Comparison of ENCODE assay signal across 30 mouse cellular contexts in genomic region chr7:110242290-110242581, GRCm38 (mm10). TPM values are rescaled to one million over a fixed set of nuclear protein-coding genes. Genes with fewer than 3 reads are reported as not detected.
DNase-seq lines count a peak whose midpoint lies in the region; ATAC-seq and TF ChIP-seq lines count a peak whose summit lies in the region.
"Had no signal": no experiment of that assay in that cellular context is flagged by ENCODE, and none has a peak within 500 bp of the region (broad histone marks: within the 10 kb centered on the region; RNA-seq: fewer than 3 reads in every experiment).

No protein-coding gene starts in this region.

- no peak for TF ChIP-seq POLR2A in spleen, adult 2 months (IDR thresholded peaks at IDR 0.05; ENCODE audit: low read depth, low read length)

- H3K9me3 ChIP-seq in hindbrain, embryonic 12.5 days (replicated peaks), result no peaks in the 10 kb centered on the region
- H3K9me3 ChIP-seq: embryonic facial prominence, embryonic 10.5 days; embryonic facial prominence, embryonic 13.5 days; forebrain, embryonic 12.5 days; forebrain, embryonic 15.5 days; heart, embryonic 10.5 days; heart, embryonic 13.5 days; hindbrain, embryonic 13.5 days had no signal

- no peaks in the 10 kb centered on the region for H3K27me3 ChIP-seq in spleen, adult 2 months (ENCODE audit: control insufficient read depth, insufficient read depth, low read length)
- no peaks in the 10 kb centered on the region for H3K27me3 ChIP-seq in hindbrain, embryonic 12.5 days
- H3K27me3 ChIP-seq: embryonic facial prominence, embryonic 13.5 days; forebrain, embryonic 12.5 days; forebrain, embryonic 15.5 days; heart, embryonic 13.5 days; hindbrain, embryonic 13.5 days had no signal

- H3K4me2 ChIP-seq in hindbrain, embryonic 12.5 days (replicated peaks), result no peak overlapping the region
- H3K4me2 ChIP-seq: embryonic facial prominence, embryonic 13.5 days; forebrain, embryonic 12.5 days; forebrain, embryonic 15.5 days; heart, embryonic 13.5 days; hindbrain, embryonic 13.5 days had no signal

- no peak for TF ChIP-seq CTCF in spleen, adult 2 months (IDR thresholded peaks at IDR 0.05; ENCODE audit: extremely low read depth, insufficient read depth, insufficient read length, insufficient replicate concordance)

- ATAC-seq in megakaryocyte progenitor cell, adult 5-6 weeks (replicated peaks; ENCODE audit: poor library complexity), result peak; percentile 28; the same call in 1 of the 2 replicates
- ATAC-seq in hindbrain, embryonic 12.5 days (ENCODE audit: low FRiP score), result no peak
- ATAC-seq: activated CD4-positive, CD25-positive, alpha-beta regulatory T cell, adult 4 months; forebrain, embryonic 15.5 days; hindbrain, embryonic 16.5 days; intestine, embryonic 16.5 days had no signal

- H3K9ac ChIP-seq in hindbrain, embryonic 12.5 days, result no peak overlapping the region
- H3K9ac ChIP-seq: embryonic facial prominence, embryonic 13.5 days; forebrain, embryonic 12.5 days; forebrain, embryonic 15.5 days; heart, embryonic 13.5 days; hindbrain, embryonic 13.5 days had no signal

- no peak overlapping the region for H3K4me3 ChIP-seq in spleen, adult 2 months (ENCODE audit: extremely low read depth, insufficient read depth, insufficient read length)
- H3K4me3 ChIP-seq in hindbrain, embryonic 12.5 days, result no peak overlapping the region
- H3K4me3 ChIP-seq: embryonic facial prominence, embryonic 10.5 days; embryonic facial prominence, embryonic 13.5 days; erythroblast, embryonic 14.5 days; forebrain, embryonic 12.5 days; forebrain, embryonic 15.5 days; heart, adult 2 months; heart, embryonic 10.5 days; heart, embryonic 13.5 days; hindbrain, embryonic 13.5 days had no signal

- 40% methylated on average over 5 of the region's 5 CpGs for WGBS in spleen, adult 2 months
- 95% methylated on average over 5 of the region's 5 CpGs for WGBS in hindbrain, embryonic 12.5 days

- H3K36me3 ChIP-seq in spleen, adult 2 months (ENCODE audit: control insufficient read depth, insufficient read depth, low read length), result peaks cover 11% of the 10 kb centered on the region
- H3K36me3 ChIP-seq in hindbrain, embryonic 12.5 days, result no peaks in the 10 kb centered on the region
- H3K36me3 ChIP-seq: forebrain, embryonic 12.5 days; forebrain, embryonic 15.5 days; hindbrain, embryonic 13.5 days had no signal

- H3K27ac ChIP-seq in spleen, adult 2 months (ENCODE audit: insufficient read depth, low read length), result peak overlapping the region; percentile 75
- H3K27ac ChIP-seq in hindbrain, embryonic 12.5 days, result no peak overlapping the region
- H3K27ac ChIP-seq: embryonic facial prominence, embryonic 10.5 days; embryonic facial prominence, embryonic 13.5 days; forebrain, embryonic 12.5 days; forebrain, embryonic 15.5 days; heart, adult 2 months; heart, embryonic 13.5 days; hindbrain, embryonic 13.5 days had no signal

- DNase-seq in spleen, adult 2 months (ENCODE audit: low read depth in 1 of 2, low spot score in 2 of 2), result peak in 1 of 2 experiments; percentile 59
- no peak for DNase-seq in spleen, postnatal 36 days (ENCODE audit: low spot score in 2 of 2)
- peak; percentile 21 for DNase-seq in R1 (ENCODE audit: low read depth, low spot score)
- no peak for DNase-seq in embryo, embryonic 10.5 days (ENCODE audit: low spot score)
- no peak for DNase-seq in frontal cortex, adult 2 months (ENCODE audit: extremely low spot score in 1 of 2, low spot score in 1 of 2)
- no peak for DNase-seq in testis, postnatal 10 days (ENCODE audit: low spot score)
- DNase-seq: adrenal gland, adult 8-10 months; adrenal gland, postnatal 25 days; cerebellum, adult 18-20 months; cerebellum, adult 9-10 months; cerebellum, postnatal 14 days; embryo, embryonic 11 days; gastrocnemius, postnatal 10 days; gastrocnemius, postnatal 36 days; heart, postnatal 14 days; heart, postnatal 4 days had no signal

- H3K4me1 ChIP-seq in spleen, adult 2 months (ENCODE audit: control insufficient read depth, insufficient read depth, insufficient read length), result peaks cover 23% of the 10 kb centered on the region; the same call in 1 of the 2 replicates
- H3K4me1 ChIP-seq in hindbrain, embryonic 12.5 days, result peaks cover 7% of the 10 kb centered on the region

RNA-seq across cellular contexts. Expression of gene Swap70, which starts 20.7 kb away (rescaled TPM):
- 69.7 and 79.4 TPM in 2 replicates for polyA plus RNA-seq in spleen, adult 2 months (2012; rRNA removed)
- total RNA-seq in megakaryocyte progenitor cell, adult 5-6 weeks (2015), result 30.1 and 36.6 TPM in 2 replicates
- 67.0 and 68.6 TPM in 2 replicates for total RNA-seq in megakaryocyte progenitor cell, adult 5-6 weeks (2017)
- 11.8 and 12.0 TPM in 2 replicates for polyA plus RNA-seq in frontal cortex, adult 2 months (2012; rRNA removed)
- 20.7 and 23.3 TPM in 2 replicates for polyA plus RNA-seq in hindbrain, embryonic 12.5 days (2016; fragmentation: Nextera tagmentation; extraction: Ambion mirVana)
